Mouse (Mus musculus): Measurements from ENCODE around the gene Nr4a1.

GRCm38 (mm10) chr15:101271107-101271506 lies 17.0 kb downstream of the Nr4a1 start:
- no peak for TF ChIP-seq POLR2A (IDR thresholded peaks at IDR 0.05; ENCODE audit: low read depth, low read length)
- no peak for TF ChIP-seq CTCF (conservative IDR thresholded peaks at IDR 0.05; ENCODE audit: insufficient read depth, insufficient read length, low read depth, low read length)

All from kidney, adult 2 months (tissue).